Mouse (Mus musculus) heart, embryonic 11.5 days (tissue): ENCODE measurements around the gene Gm20518. TPM values are rescaled to one million over a fixed set of nuclear protein-coding genes. Genes with fewer than 3 reads are reported as not detected.

Source experiments
- ATAC-seq: fragments of 200-750 bp; cut with Nextera tagmentation; replicated peaks from 2 replicates; pipeline ENCODE4 v1.8.0; 2017; ENCODE audit warnings: moderate library complexity; ENCODE audit not compliant: insufficient number of reproducible peaks, low FRiP score, low TSS enrichment
- H3K27ac ChIP-seq: fragments of 300-500 bp; sonication (generic); 2 replicates; pipeline ENCODE4 v1.5.1; 2014; ENCODE audit warnings: mild to moderate bottlenecking, low read depth, low read length
- H3K27me3 ChIP-seq: fragments of 300-500 bp; sonication (generic); 2 replicates; pipeline ENCODE4 v1.6.1; 2014; ENCODE audit warnings: mild to moderate bottlenecking, low read length, mixed read lengths; ENCODE audit not compliant: control insufficient read depth, insufficient read depth
- H3K36me3 ChIP-seq: fragments of 300-500 bp; sonication (generic); 2 replicates; pipeline ENCODE4 v1.6.1; 2014; ENCODE audit warnings: mild to moderate bottlenecking, low read length, moderate library complexity, mixed read lengths; ENCODE audit not compliant: control insufficient read depth, insufficient read depth
- H3K4me1 ChIP-seq: fragments of 300-500 bp; sonication (generic); 2 replicates; pipeline ENCODE4 v1.6.1; 2014; ENCODE audit warnings: low read length; ENCODE audit not compliant: control insufficient read depth, insufficient read depth
- H3K4me2 ChIP-seq: fragments of 300-500 bp; sonication (generic); 2 replicates; pipeline ENCODE4 v1.6.1; 2014; ENCODE audit warnings: mild to moderate bottlenecking, moderate library complexity
- H3K4me3 ChIP-seq: fragments of 300-500 bp; sonication (generic); 2 replicates; pipeline ENCODE4 v1.5.1; 2014; ENCODE audit warnings: low read depth, low read length
- H3K9ac ChIP-seq: fragments of 300-500 bp; sonication (generic); 2 replicates; pipeline ENCODE4 v1.6.1; 2014; ENCODE audit warnings: mild to moderate bottlenecking, low read depth, low read length, moderate library complexity
- H3K9me3 ChIP-seq: fragments of 300-500 bp; sonication (generic); replicated peaks from 2 replicates; pipeline ENCODE4 v1.6.1; 2016; ENCODE audit warnings: low read length; ENCODE audit not compliant: control insufficient read depth
- WGBS: fragments of 180-500 bp; shearing (Covaris S2); extraction: QIAGEN DNeasy Blood & Tissue Kit; methylation state at CpG from one replicate; pipeline ENCODE4 v1.1.7; 2014; ENCODE audit not compliant: insufficient replicate concordance; 5-methylcytosine and 5-hydroxymethylcytosine counted together
- polyA plus RNA-seq: library from polyadenylated mRNA; unstranded; fragments of >200 nt; fragmentation: Nextera tagmentation; extraction: Ambion mirVana; gene quantifications from 2 replicates; pipeline ENCODE4 v1.2.1, GENCODE M21; 2014

The Gm20518 gene
- polyA plus RNA-seq, 1 experiment from 2014 or later, result 0.07 TPM

GRCm38 (mm10) chr16:17796971-17797811, 94.3 kb downstream of the Gm20518 start, which contains the start of gene Scarf2:
TSS of gene Scarf2 (plus strand) at chr16:17797282.
- peak within 1 kb of the TSS; percentile 81 for H3K27ac ChIP-seq
- peak; percentile 41 for ATAC-seq
- 2% methylated on average over 59 of the region's 81 CpGs for WGBS

GRCm38 (mm10) chr16:17796519-17796918, 95.0 kb downstream of the Gm20518 start:
- H3K9me3 ChIP-seq, result no peaks in the 10 kb centered on the region
- H3K27me3 ChIP-seq, result peaks cover 45% of the 10 kb centered on the region
- peak overlapping the region; percentile 60 for H3K4me3 ChIP-seq
- peak overlapping the region; percentile 83 for H3K9ac ChIP-seq
- H3K27ac ChIP-seq, result peak overlapping the region; percentile 23; the same call in 1 of the 2 replicates
- peak overlapping the region; percentile 80 for H3K4me2 ChIP-seq
- peaks cover 19% of the 10 kb centered on the region for H3K4me1 ChIP-seq
- no peak for ATAC-seq
- 0 out of 2 replicates have a peak, but pooled peaks cover 4% of the 10 kb centered on the region for H3K36me3 ChIP-seq

More at GRCm38 (mm10) chr16:17796971-17797811, 94.3 kb downstream of the Gm20518 start, which contains the start of gene Scarf2:
- Histone ChIP-seq H3K9me3 (no peaks in the 10 kb centered on the region), H3K36me3 (0 out of 2 replicates have a peak, but pooled peaks cover 4% of the 10 kb centered on the region), H3K27me3 (peaks cover 52% of the 10 kb centered on the region), H3K4me2 (peak within 1 kb of the TSS; percentile 80), H3K9ac (peak within 1 kb of the TSS; percentile 83), H3K4me3 (peak within 1 kb of the TSS; percentile 60), H3K4me1 (peaks cover 22% of the 10 kb centered on the region)

GRCm38 (mm10) chr16:17795643-17796042, 95.8 kb downstream of the Gm20518 start:
- ATAC-seq, result no peak
- H3K4me1 ChIP-seq, result peaks cover 18% of the 10 kb centered on the region
- no peak overlapping the region for H3K4me2 ChIP-seq
- H3K27ac ChIP-seq, result no peak overlapping the region
- no peak overlapping the region for H3K9ac ChIP-seq
- H3K9me3 ChIP-seq, result no peaks in the 10 kb centered on the region
- no peak overlapping the region for H3K4me3 ChIP-seq
- H3K27me3 ChIP-seq, result peaks cover 41% of the 10 kb centered on the region
- H3K36me3 ChIP-seq, result peaks cover 4% of the 10 kb centered on the region; the same call in 1 of the 2 replicates
- WGBS, result 50% methylated on average over 5 of the region's 5 CpGs

GRCm38 (mm10) chr16:17794047-17794446, 97.4 kb downstream of the Gm20518 start:
- 79% methylated on average over 4 of the region's 4 CpGs for WGBS

GRCm38 (mm10) chr16:17792728-17793127, 98.7 kb downstream of the Gm20518 start:
- H3K9me3 ChIP-seq, result no peaks in the 10 kb centered on the region
- H3K4me2 ChIP-seq, result no peak overlapping the region
- 76% methylated on average over 3 of the region's 3 CpGs for WGBS
- peaks cover 16% of the 10 kb centered on the region for H3K36me3 ChIP-seq
- no peak overlapping the region for H3K9ac ChIP-seq
- peaks cover 6% of the 10 kb centered on the region for H3K4me1 ChIP-seq
- peaks cover 20% of the 10 kb centered on the region for H3K27me3 ChIP-seq
- no peak for ATAC-seq
- no peak overlapping the region for H3K4me3 ChIP-seq
- H3K27ac ChIP-seq, result no peak overlapping the region

More at GRCm38 (mm10) chr16:17794047-17794446, 97.4 kb downstream of the Gm20518 start:
- Histone ChIP-seq H3K27me3 (peaks cover 33% of the 10 kb centered on the region), H3K36me3 (peaks cover 9% of the 10 kb centered on the region), H3K27ac (no peak overlapping the region), H3K4me2 (no peak overlapping the region), H3K4me1 (peaks cover 16% of the 10 kb centered on the region), H3K9me3 (no peaks in the 10 kb centered on the region), H3K4me3 (no peak overlapping the region), H3K9ac (no peak overlapping the region)
- no peak for ATAC-seq

- Histone ChIP-seq H3K9me3 (no peaks in the 10 kb centered on the region), H3K4me2 (no peak overlapping the region), H3K4me3 (no peak overlapping the region), H3K4me1 (no peaks in the 10 kb centered on the region), H3K27me3 (no peaks in the 10 kb centered on the region), H3K36me3 (peaks cover 11% of the 10 kb centered on the region), H3K9ac (no peak overlapping the region), H3K27ac (no peak overlapping the region)
- WGBS, result 58% methylated on average over 3 of the region's 3 CpGs
- ATAC-seq, result no peak
Observed at GRCm38 (mm10) chr16:17785337-17785736, 106.1 kb downstream of the Gm20518 start.

Other genes starting within 250 kb of the Gm20518 start
- 3.7 and 5.3 TPM in 2 replicates for gene Ccdc74a, start 245.2 kb downstream of the Gm20518 start, polyA plus RNA-seq
- 31.6 and 32.9 TPM in 2 replicates for gene Med15, start 158.8 kb downstream of the Gm20518 start, polyA plus RNA-seq
- gene Klhl22, start 132.1 kb downstream of the Gm20518 start, polyA plus RNA-seq, result 43.2 and 44.1 TPM in 2 replicates
- 7.2 and 9.6 TPM in 2 replicates for gene Scarf2, start 94.4 kb downstream of the Gm20518 start, polyA plus RNA-seq
- gene B830017H08Rik, start 58.5 kb downstream of the Gm20518 start, polyA plus RNA-seq, result 0.13 TPM in 1 of 2 replicates, not detected in the other
- 1.0 and 1.9 TPM in 2 replicates for gene Car15, start 53.3 kb downstream of the Gm20518 start, polyA plus RNA-seq
- gene Tssk1, start 2.6 kb upstream of the Gm20518 start, polyA plus RNA-seq, result 0.07 TPM in 1 of 2 replicates, not detected in the other
- gene Dgcr2, start 6.9 kb upstream of the Gm20518 start, polyA plus RNA-seq, result 44.8 and 49.9 TPM in 2 replicates
- gene Tssk2, start 7.0 kb upstream of the Gm20518 start, polyA plus RNA-seq, result 0.11 TPM in 1 of 2 replicates, not detected in the other
- gene Ess2, start 19.7 kb upstream of the Gm20518 start, polyA plus RNA-seq, result 27.2 and 29.8 TPM in 2 replicates
- not detected in 2 replicates for gene Gsc2, start 23.4 kb upstream of the Gm20518 start, polyA plus RNA-seq
- gene Slc25a1, start 36.5 kb upstream of the Gm20518 start, polyA plus RNA-seq, result 35.9 and 39.5 TPM in 2 replicates
- gene Vpreb2, start 88.8 kb upstream of the Gm20518 start, polyA plus RNA-seq, result not detected in 2 replicates
- 64.3 and 64.7 TPM in 2 replicates for gene Dgcr6, start 161.2 kb upstream of the Gm20518 start, polyA plus RNA-seq
- gene Prodh, start 198.5 kb upstream of the Gm20518 start, polyA plus RNA-seq, result 8.0 TPM in 2 replicates
- gene Rtn4r, start 236.0 kb upstream of the Gm20518 start, polyA plus RNA-seq, result 0.25 and 0.26 TPM in 2 replicates